Mouse (Mus musculus) limb, embryonic 13.5 days (tissue): ENCODE measurements at regions not wholly inside any gene's neighbourhood (a gene's known extent, or its start where the extent isn't known, plus 50 kb on each side); places are given as distances from the start of the nearest gene placed in this dataset.
"Not testable (repeated sequence)": the region's sequence is repeated elsewhere in the genome, so short reads cannot be mapped to it uniquely, and the experiment has no call there.

Experiments used
- ATAC-seq: fragments of 200-750 bp; cut with Nextera tagmentation; 2 replicates; pipeline ENCODE4 v1.8.0; 2017; ENCODE audit warnings: low read depth, moderate number of reproducible peaks, moderate TSS enrichment; ENCODE audit not compliant: low FRiP score
- H3K27ac ChIP-seq: fragments of 300-500 bp; sonication (generic); 2 replicates; pipeline ENCODE4 v1.5.1; 2015; ENCODE audit warnings: inconsistent platforms, mild to moderate bottlenecking, moderate library complexity
- H3K27me3 ChIP-seq: fragments of 300-500 bp; sonication (generic); 2 replicates; pipeline ENCODE4 v1.6.1; 2015; ENCODE audit warnings: mild to moderate bottlenecking, inconsistent platforms
- H3K36me3 ChIP-seq: fragments of 300-500 bp; sonication (generic); 2 replicates; pipeline ENCODE4 v1.6.1; 2015; ENCODE audit warnings: inconsistent platforms, mild to moderate bottlenecking, moderate library complexity
- H3K4me1 ChIP-seq: fragments of 300-500 bp; sonication (generic); 2 replicates; pipeline ENCODE4 v1.6.1; 2015; ENCODE audit warnings: inconsistent platforms
- H3K4me2 ChIP-seq: fragments of 300-500 bp; sonication (generic); replicated peaks from 2 replicates; pipeline ENCODE4 v1.6.1; 2015; ENCODE audit warnings: inconsistent platforms, mild to moderate bottlenecking, moderate library complexity
- H3K4me3 ChIP-seq: fragments of 300-500 bp; sonication (generic); 2 replicates; pipeline ENCODE4 v1.5.1; 2015; ENCODE audit warnings: moderate library complexity, mild to moderate bottlenecking, inconsistent platforms
- H3K9ac ChIP-seq: fragments of 300-500 bp; sonication (generic); 2 replicates; pipeline ENCODE4 v1.6.1; 2015; ENCODE audit warnings: mild to moderate bottlenecking, inconsistent platforms
- H3K9me3 ChIP-seq: fragments of 300-500 bp; sonication (generic); 2 replicates; pipeline ENCODE4 v1.6.1; 2016; ENCODE audit warnings: inconsistent platforms
- WGBS: fragments of 180-500 bp; shearing (Covaris S2); methylation state at CpG from one replicate; pipeline ENCODE4 v1.1.7; 2015; 5-methylcytosine and 5-hydroxymethylcytosine counted together

- ATAC-seq, result no peak
- 87% methylated on average over 3 of the region's 3 CpGs for WGBS
These were observed 258.8 kb upstream of the St6gal2 start for GRCm38 (mm10) chr17:55186361-55186760.

GRCm38 (mm10) chr17:55186826-55187225, 258.4 kb upstream of the St6gal2 start:
- WGBS, result 74% methylated on average over 3 of the region's 3 CpGs
- H3K4me3 ChIP-seq, result no peak overlapping the region
- H3K9me3 ChIP-seq, result no peaks in the 10 kb centered on the region
- H3K27me3 ChIP-seq, result no peaks in the 10 kb centered on the region
- no peak overlapping the region for H3K4me2 ChIP-seq
- H3K27ac ChIP-seq, result no peak overlapping the region
- ATAC-seq, result no peak
- no peak overlapping the region for H3K9ac ChIP-seq
- H3K4me1 ChIP-seq, result no peaks in the 10 kb centered on the region
- H3K36me3 ChIP-seq, result no peaks in the 10 kb centered on the region

More at GRCm38 (mm10) chr17:55186361-55186760, 258.8 kb upstream of the St6gal2 start:
- H3K27me3 ChIP-seq, result no peaks in the 10 kb centered on the region
- H3K4me1 ChIP-seq, result no peaks in the 10 kb centered on the region
- no peaks in the 10 kb centered on the region for H3K36me3 ChIP-seq
- no peak overlapping the region for H3K4me3 ChIP-seq
- no peak overlapping the region for H3K27ac ChIP-seq
- no peak overlapping the region for H3K4me2 ChIP-seq
- H3K9ac ChIP-seq, result no peak overlapping the region
- no peaks in the 10 kb centered on the region for H3K9me3 ChIP-seq

- no peak overlapping the region for H3K4me3 ChIP-seq
- H3K9me3 ChIP-seq, result no peaks in the 10 kb centered on the region
- 49% methylated on average over 1 of the region's 1 CpGs for WGBS
- no peaks in the 10 kb centered on the region for H3K36me3 ChIP-seq
- no peak for ATAC-seq
- no peak overlapping the region for H3K27ac ChIP-seq
- no peaks in the 10 kb centered on the region for H3K27me3 ChIP-seq
- H3K4me1 ChIP-seq, result no peaks in the 10 kb centered on the region
- H3K9ac ChIP-seq, result no peak overlapping the region
- H3K4me2 ChIP-seq, result no peak overlapping the region
These were observed 238.6 kb upstream of the St6gal2 start for GRCm38 (mm10) chr17:55206585-55206984.

GRCm38 (mm10) chr17:55218176-55219099, 226.7 kb upstream of the St6gal2 start:
- not testable (repeated sequence) for H3K27me3 ChIP-seq, H3K27ac ChIP-seq, H3K9me3 ChIP-seq, H3K4me2 ChIP-seq, H3K4me3 ChIP-seq, ATAC-seq, H3K36me3 ChIP-seq, H3K4me1 ChIP-seq, H3K9ac ChIP-seq
- 85% methylated on average over 8 of the region's 8 CpGs for WGBS

GRCm38 (mm10) chr17:55224058-55224457, 221.1 kb upstream of the St6gal2 start:
- Histone ChIP-seq H3K4me3 (no peak overlapping the region), H3K9ac (no peak overlapping the region), H3K27me3 (no peaks in the 10 kb centered on the region), H3K4me2 (no peak overlapping the region), H3K9me3 (no peaks in the 10 kb centered on the region), H3K4me1 (no peaks in the 10 kb centered on the region), H3K27ac (no peak overlapping the region), H3K36me3 (no peaks in the 10 kb centered on the region)
- 85% methylated on average over 3 of the region's 3 CpGs for WGBS
- ATAC-seq, result no peak

- no peaks in the 10 kb centered on the region for H3K4me1 ChIP-seq
- H3K9me3 ChIP-seq, result no peaks in the 10 kb centered on the region
- H3K9ac ChIP-seq, result no peak overlapping the region
- H3K4me2 ChIP-seq, result no peak overlapping the region
- no peaks in the 10 kb centered on the region for H3K36me3 ChIP-seq
- no peak overlapping the region for H3K27ac ChIP-seq
- 83% methylated on average over 4 of the region's 4 CpGs for WGBS
- no peak overlapping the region for H3K4me3 ChIP-seq
- no peaks in the 10 kb centered on the region for H3K27me3 ChIP-seq
- ATAC-seq, result no peak
These were observed 210.9 kb upstream of the St6gal2 start for GRCm38 (mm10) chr17:55234262-55234661.

- WGBS, result 89% methylated on average over 2 of the region's 2 CpGs
- Histone ChIP-seq H3K27ac (no peak overlapping the region), H3K27me3 (no peaks in the 10 kb centered on the region), H3K4me1 (no peaks in the 10 kb centered on the region), H3K9ac (no peak overlapping the region), H3K4me3 (no peak overlapping the region), H3K9me3 (no peaks in the 10 kb centered on the region), H3K36me3 (no peaks in the 10 kb centered on the region), H3K4me2 (no peak overlapping the region)
- no peak for ATAC-seq
These were observed 182.5 kb upstream of the St6gal2 start for GRCm38 (mm10) chr17:55262638-55263037.

GRCm38 (mm10) chr17:55276541-55276940, 168.6 kb upstream of the St6gal2 start:
- Histone ChIP-seq H3K4me3 (no peak overlapping the region), H3K9ac (no peak overlapping the region), H3K27me3 (no peaks in the 10 kb centered on the region), H3K4me1 (no peaks in the 10 kb centered on the region), H3K36me3 (no peaks in the 10 kb centered on the region), H3K4me2 (no peak overlapping the region), H3K27ac (no peak overlapping the region), H3K9me3 (no peaks in the 10 kb centered on the region)
- 70% methylated on average over 1 of the region's 1 CpGs for WGBS
- ATAC-seq, result no peak

GRCm38 (mm10) chr17:55281276-55281675, 163.9 kb upstream of the St6gal2 start:
- H3K36me3 ChIP-seq, result no peaks in the 10 kb centered on the region
- no peaks in the 10 kb centered on the region for H3K27me3 ChIP-seq
- ATAC-seq, result no peak
- H3K4me1 ChIP-seq, result no peaks in the 10 kb centered on the region
- H3K9ac ChIP-seq, result no peak overlapping the region
- no peak overlapping the region for H3K4me2 ChIP-seq
- no peaks in the 10 kb centered on the region for H3K9me3 ChIP-seq
- no peak overlapping the region for H3K4me3 ChIP-seq
- no peak overlapping the region for H3K27ac ChIP-seq

- Histone ChIP-seq H3K4me1 (no peaks in the 10 kb centered on the region), H3K9me3 (no peaks in the 10 kb centered on the region), H3K4me3 (no peak overlapping the region), H3K27ac (no peak overlapping the region), H3K4me2 (no peak overlapping the region), H3K27me3 (no peaks in the 10 kb centered on the region), H3K9ac (no peak overlapping the region), H3K36me3 (no peaks in the 10 kb centered on the region)
- ATAC-seq, result no peak
- 72% methylated on average over 1 of the region's 1 CpGs for WGBS
These were observed 156.6 kb upstream of the St6gal2 start for GRCm38 (mm10) chr17:55288589-55288988.

- H3K4me1 ChIP-seq, result no peaks in the 10 kb centered on the region
- 79% methylated on average over 2 of the region's 2 CpGs for whole genome bisulfite sequencing
- H3K36me3 ChIP-seq, result no peaks in the 10 kb centered on the region
- no peak for ATAC-seq
- H3K27ac ChIP-seq, result no peak overlapping the region
- H3K9me3 ChIP-seq, result no peaks in the 10 kb centered on the region
- no peaks in the 10 kb centered on the region for H3K27me3 ChIP-seq
- no peak overlapping the region for H3K9ac ChIP-seq
- H3K4me2 ChIP-seq, result no peak overlapping the region
- H3K4me3 ChIP-seq, result no peak overlapping the region
These were observed 152.5 kb upstream of the St6gal2 start for GRCm38 (mm10) chr17:55292656-55293055.

GRCm38 (mm10) chr17:55296701-55297100, 148.5 kb upstream of the St6gal2 start:
- no peak overlapping the region for H3K9ac ChIP-seq
- H3K27me3 ChIP-seq, result no peaks in the 10 kb centered on the region
- no peaks in the 10 kb centered on the region for H3K4me1 ChIP-seq
- ATAC-seq, result no peak
- H3K27ac ChIP-seq, result no peak overlapping the region
- no peak overlapping the region for H3K4me2 ChIP-seq
- no peaks in the 10 kb centered on the region for H3K9me3 ChIP-seq
- 77% methylated on average over 2 of the region's 2 CpGs for WGBS
- H3K4me3 ChIP-seq, result no peak overlapping the region
- H3K36me3 ChIP-seq, result no peaks in the 10 kb centered on the region

- Histone ChIP-seq H3K4me1 (no peaks in the 10 kb centered on the region), H3K4me2 (no peak overlapping the region), H3K4me3 (no peak overlapping the region), H3K27ac (no peak overlapping the region), H3K9ac (no peak overlapping the region), H3K36me3 (no peaks in the 10 kb centered on the region), H3K27me3 (no peaks in the 10 kb centered on the region), H3K9me3 (no peaks in the 10 kb centered on the region)
- no peak for ATAC-seq
- WGBS, result 82% methylated on average over 1 of the region's 1 CpGs
These were observed 146.3 kb upstream of the St6gal2 start for GRCm38 (mm10) chr17:55298852-55299251.
